Mouse (Mus musculus) cerebellum, adult 9-10 months (tissue): ENCODE data around the gene Sertad4.

Experiments used
- DNase-seq: peaks from one replicate; pipeline ENCODE4 v3.0.0; 2022

The Sertad4 gene

DNA sequence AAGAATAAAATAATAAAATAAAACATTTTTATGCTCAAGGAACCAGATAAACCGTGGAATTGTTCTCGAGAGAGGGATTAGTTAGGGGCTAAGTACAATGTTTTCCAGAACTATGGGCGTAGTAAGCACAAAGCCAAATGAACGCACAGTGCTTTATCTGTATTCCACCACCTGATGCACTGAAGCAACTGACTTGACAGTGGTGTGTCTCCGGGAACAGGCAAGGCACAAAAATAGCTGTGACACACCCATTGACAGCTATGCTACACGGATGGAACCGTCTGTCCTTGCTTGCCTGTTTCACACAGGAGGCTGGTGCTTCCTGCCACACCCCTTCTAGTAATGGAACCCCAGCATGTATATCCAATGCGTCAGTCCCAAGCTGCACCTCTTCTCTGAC is 55.2 kb downstream of the Sertad4 start:
- DNase-seq = no peak

DNA sequence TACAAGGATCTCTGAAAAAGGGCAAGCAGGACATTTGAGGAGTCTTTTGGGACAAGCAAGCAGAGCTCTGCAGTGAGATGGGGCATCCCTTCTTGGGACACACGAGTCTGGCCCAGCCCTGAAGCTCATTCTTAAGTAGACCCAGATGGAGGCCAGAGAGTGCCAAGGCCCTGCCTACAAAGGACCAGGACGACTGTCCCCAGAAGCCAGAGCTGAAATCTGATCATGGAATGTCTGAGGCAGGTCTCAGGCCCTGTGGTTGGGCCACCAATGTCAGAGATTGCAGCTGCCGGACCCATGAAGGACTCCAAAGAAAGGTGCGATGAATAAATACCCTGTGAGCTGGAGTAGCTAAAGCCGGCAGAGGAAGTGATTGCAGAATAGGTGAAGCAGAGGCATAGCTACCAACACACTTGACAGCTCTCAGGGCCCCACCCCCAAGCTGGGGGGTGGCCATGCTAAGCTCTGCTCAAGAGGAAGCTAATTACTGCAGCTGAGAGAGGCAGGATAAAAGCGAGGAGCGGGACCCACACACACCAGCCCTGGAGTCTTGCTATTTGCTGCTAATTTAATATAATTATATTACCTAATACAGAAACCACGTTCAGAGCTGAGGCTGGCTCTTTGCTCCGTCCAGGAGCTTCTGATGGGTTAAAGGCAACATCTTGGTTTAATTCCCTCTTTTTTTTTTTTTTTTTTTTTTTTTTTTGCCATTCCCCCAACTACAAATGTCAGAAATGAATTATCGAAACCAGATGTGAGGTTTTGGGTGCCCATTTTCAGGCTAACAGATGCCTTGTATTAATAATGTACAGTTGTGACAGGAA is 56.2 kb downstream of the Sertad4 start:
- DNase-seq = no peak

DNA sequence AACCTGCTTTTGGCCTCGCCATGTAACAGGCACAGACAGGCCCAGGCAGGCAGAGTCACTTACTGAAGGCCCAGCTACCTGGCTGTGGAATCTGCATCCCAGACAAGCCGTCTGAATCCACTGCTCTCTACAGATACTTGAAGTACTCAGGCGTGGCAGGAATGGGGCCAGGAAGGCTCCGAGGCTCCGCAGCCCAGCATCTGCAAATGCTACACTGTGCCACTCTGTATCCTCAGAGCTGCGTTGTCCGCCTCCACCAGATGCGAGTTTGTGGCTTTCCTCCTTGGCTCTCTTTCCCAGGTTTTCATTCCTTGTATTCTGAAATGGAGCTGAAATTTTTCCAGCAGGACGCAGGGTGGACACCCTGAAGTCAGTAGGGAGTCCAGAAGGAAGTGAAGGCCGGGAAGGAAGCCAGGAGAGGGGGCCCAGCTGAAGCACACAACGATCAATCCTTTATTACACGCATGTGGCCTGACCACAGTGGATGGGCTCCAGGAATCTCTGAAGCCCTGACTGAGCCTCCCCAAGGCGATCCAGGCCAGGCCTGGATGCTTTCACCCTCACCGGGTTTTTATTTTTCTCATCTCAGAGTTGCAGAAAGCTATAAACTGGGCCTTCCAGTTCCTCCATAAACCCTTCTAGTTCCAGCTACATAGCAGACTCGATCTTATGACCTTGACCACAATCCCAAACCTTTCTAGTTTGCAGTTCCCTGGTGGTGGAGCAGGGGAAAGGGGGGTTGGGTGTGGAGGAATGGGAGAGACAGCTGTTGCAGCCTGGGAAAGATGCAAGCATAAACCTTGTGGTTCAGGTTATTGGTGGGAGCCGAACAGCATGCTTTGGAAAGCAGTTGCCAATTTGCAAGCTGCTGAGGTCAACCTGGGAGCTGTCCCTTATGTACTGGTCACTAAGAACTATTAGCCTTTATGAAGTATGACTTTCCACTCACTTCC is 57.1 kb downstream of the Sertad4 start:
- DNase-seq = no peak

DNA sequence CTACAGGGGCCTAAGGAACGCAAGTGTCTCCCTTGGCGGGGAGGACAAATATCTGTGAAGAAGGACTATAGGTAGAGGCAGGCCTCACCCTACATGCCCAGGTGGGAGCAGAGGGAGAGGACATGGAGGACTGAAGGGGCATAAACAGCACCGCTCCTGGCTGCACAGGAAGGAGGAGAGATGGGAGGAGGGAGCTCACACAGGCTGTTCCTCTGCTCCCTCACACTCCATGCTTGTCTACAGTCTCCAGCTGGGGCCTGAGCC is 58.6 kb downstream of the Sertad4 start:
- no peak for DNase-seq

DNA sequence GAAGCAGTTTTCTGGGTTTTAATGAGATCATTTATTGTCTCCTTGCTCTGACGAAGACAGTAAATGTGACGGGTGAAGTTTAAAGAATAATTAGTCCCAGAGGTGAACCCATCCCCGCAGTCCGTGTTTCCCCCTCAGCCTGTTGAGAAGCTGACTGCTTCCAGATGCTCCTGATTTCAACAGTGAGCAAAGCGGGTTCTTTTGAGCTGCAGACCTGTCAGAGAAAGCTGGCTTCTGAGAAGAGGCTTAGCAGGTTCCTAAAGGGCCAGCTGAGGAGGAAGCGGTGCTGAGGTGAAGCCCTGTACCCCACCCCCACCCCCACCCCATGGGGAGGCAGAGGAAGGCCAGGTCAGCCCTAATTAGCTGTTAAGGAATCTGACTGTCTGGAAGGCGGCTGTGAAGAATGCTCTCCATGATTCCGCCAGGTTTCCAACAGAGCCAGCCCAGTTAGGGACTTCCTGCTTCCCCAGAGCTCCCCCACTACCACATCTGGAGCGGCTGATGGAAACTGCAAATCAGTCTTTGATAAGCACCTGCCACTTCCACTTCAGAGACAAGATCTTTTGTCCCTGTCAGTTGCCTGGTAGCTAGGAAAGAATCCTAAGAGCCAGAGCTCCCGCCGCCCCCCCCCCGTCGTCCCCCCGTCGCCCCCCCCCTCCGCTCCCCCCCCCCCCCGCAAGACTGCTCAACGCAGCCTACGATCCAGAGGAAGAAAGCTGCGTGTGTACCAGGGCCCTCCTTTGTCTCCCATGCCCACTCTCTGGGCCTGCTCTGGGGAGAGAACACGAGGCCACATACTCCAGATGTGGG is 59.1 kb downstream of the Sertad4 start:
- DNase-seq = no peak

DNA sequence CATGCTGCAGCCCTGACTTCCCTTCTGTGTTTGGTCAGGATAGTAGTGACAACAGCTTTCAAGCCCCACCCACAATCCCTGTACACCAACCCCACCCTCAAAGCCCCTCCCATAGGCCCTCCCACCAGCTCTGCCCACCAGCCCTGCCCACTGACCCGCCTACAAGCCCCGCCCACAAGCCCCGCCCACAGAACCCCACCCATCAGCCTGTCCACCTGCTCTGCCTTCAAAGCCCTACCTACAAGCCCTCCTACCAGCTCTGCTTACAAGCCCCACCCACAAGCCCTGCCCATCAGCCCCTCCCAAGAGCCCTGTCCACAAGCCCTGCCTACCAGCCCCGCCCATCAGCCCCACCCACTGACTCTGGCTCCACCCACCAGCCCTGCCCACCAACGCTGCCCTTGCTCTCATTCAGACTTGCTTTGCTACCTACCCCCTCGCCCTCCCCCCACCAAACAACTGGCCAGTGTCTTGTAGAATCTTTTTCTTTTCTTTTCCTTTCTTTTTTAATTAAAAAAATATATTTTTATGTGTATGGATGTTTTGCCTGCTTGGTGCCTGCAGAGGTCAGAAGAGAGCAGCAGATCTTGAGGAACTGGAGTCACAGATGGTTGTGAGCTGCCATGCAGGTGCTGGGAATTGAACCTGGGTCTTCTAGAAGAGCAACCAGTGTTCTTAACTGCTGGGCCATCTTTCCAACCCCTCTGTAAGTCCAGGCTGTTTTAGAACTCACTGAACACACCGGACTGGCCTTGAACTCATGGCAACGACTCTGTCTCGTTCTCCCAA is 60.4 kb downstream of the Sertad4 start:
- no peak for DNase-seq
